Mouse (Mus musculus): ENCODE results near the gene Gm17334. TPM values are rescaled to one million over a fixed set of nuclear protein-coding genes. Genes with fewer than 3 reads are reported as not detected.
A peak's percentile ranks its signal among the peaks of the same experiment; 100 is the strongest.

Gene Gm17334
- total RNA-seq, 2 experiments from 2014 or later, result not detected

GRCm38 (mm10) chr11:53755011-53755595 is 17.9 kb downstream of the Gm17334 start:
- no peak for ATAC-seq (replicated peaks; ENCODE audit: low FRiP score, poor library complexity, severe bottlenecking)

GRCm38 (mm10) chr11:53749716-53750352 is 23.2 kb downstream of the Gm17334 start:
- no peak for ATAC-seq (replicated peaks; ENCODE audit: low FRiP score, poor library complexity, severe bottlenecking)

- no peak for ATAC-seq (replicated peaks; ENCODE audit: low FRiP score, poor library complexity, severe bottlenecking)
Observed at GRCm38 (mm10) chr11:53749306-53749705, 23.7 kb downstream of the Gm17334 start.

- ATAC-seq (replicated peaks; ENCODE audit: low FRiP score, poor library complexity, severe bottlenecking), result no peak
Observed at GRCm38 (mm10) chr11:53748614-53749013, 24.4 kb downstream of the Gm17334 start.

GRCm38 (mm10) chr11:53747985-53748384 is 25.0 kb downstream of the Gm17334 start:
- ATAC-seq (replicated peaks; ENCODE audit: low FRiP score, poor library complexity, severe bottlenecking), result no peak

GRCm38 (mm10) chr11:53745260-53745659 is 27.7 kb downstream of the Gm17334 start:
- no peak for ATAC-seq (replicated peaks; ENCODE audit: low FRiP score, poor library complexity, severe bottlenecking)

- no peak for ATAC-seq (replicated peaks; ENCODE audit: low FRiP score, poor library complexity, severe bottlenecking)
Observed at GRCm38 (mm10) chr11:53742353-53742752, 30.6 kb downstream of the Gm17334 start.

GRCm38 (mm10) chr11:53737573-53737946 is 35.4 kb downstream of the Gm17334 start:
- peak; percentile 68 for ATAC-seq (replicated peaks; ENCODE audit: low FRiP score, poor library complexity, severe bottlenecking)

- ATAC-seq (replicated peaks; ENCODE audit: low FRiP score, poor library complexity, severe bottlenecking), result peak; percentile 71
Observed at GRCm38 (mm10) chr11:53736771-53737572, 36.0 kb downstream of the Gm17334 start.

- peak; percentile 91 for ATAC-seq (replicated peaks; ENCODE audit: low FRiP score, poor library complexity, severe bottlenecking)
Observed at GRCm38 (mm10) chr11:53735682-53736245, 37.2 kb downstream of the Gm17334 start.

GRCm38 (mm10) chr11:53734970-53735681 is 37.9 kb downstream of the Gm17334 start:
- peak; percentile 17; the same call in 1 of the 2 replicates for ATAC-seq (replicated peaks; ENCODE audit: low FRiP score, poor library complexity, severe bottlenecking)

GRCm38 (mm10) chr11:53734431-53734830 is 38.6 kb downstream of the Gm17334 start:
- ATAC-seq (replicated peaks; ENCODE audit: low FRiP score, poor library complexity, severe bottlenecking), result no peak

GRCm38 (mm10) chr11:53733824-53734223 is 39.2 kb downstream of the Gm17334 start:
- ATAC-seq (replicated peaks; ENCODE audit: low FRiP score, poor library complexity, severe bottlenecking), result no peak

GRCm38 (mm10) chr11:53732244-53732643 is 40.7 kb downstream of the Gm17334 start:
- ATAC-seq (replicated peaks; ENCODE audit: low FRiP score, poor library complexity, severe bottlenecking), result no peak

- no peak for ATAC-seq (replicated peaks; ENCODE audit: low FRiP score, poor library complexity, severe bottlenecking)
Observed at GRCm38 (mm10) chr11:53731457-53731856, 41.5 kb downstream of the Gm17334 start.

Other genes with a start within 250 kb of the Gm17334 start
- gene Kif3a, start 205.8 kb downstream of the Gm17334 start, total RNA-seq (2015; ENCODE audit: low replicate concordance), result 1.3 and 4.4 TPM in 2 replicates
- 2.8 and 5.2 TPM in 2 replicates for gene Kif3a, start 205.8 kb downstream of the Gm17334 start, total RNA-seq (2017; ENCODE audit: low replicate concordance)
- not detected in 2 replicates for gene Il4, start 154.5 kb downstream of the Gm17334 start, total RNA-seq (2015; ENCODE audit: low replicate concordance)
- 1.1 TPM in 1 of 2 replicates, not detected in the other for gene Il4, start 154.5 kb downstream of the Gm17334 start, total RNA-seq (2017; ENCODE audit: low replicate concordance)
- gene Il13, start 138.5 kb downstream of the Gm17334 start, total RNA-seq (2015; ENCODE audit: low replicate concordance), result not detected in 2 replicates
- not detected in 2 replicates for gene Il13, start 138.5 kb downstream of the Gm17334 start, total RNA-seq (2017; ENCODE audit: low replicate concordance)
- 12.5 and 14.2 TPM in 2 replicates for gene Rad50, start 65.9 kb downstream of the Gm17334 start, total RNA-seq (2015; ENCODE audit: low replicate concordance)
- 12.3 and 22.3 TPM in 2 replicates for gene Rad50, start 65.9 kb downstream of the Gm17334 start, total RNA-seq (2017; ENCODE audit: low replicate concordance)
- gene Il5, start 52.4 kb downstream of the Gm17334 start, total RNA-seq (2015; ENCODE audit: low replicate concordance), result not detected in 2 replicates
- not detected in 2 replicates for gene Il5, start 52.4 kb downstream of the Gm17334 start, total RNA-seq (2017; ENCODE audit: low replicate concordance)
- 8.8 and 17.8 TPM in 2 replicates for gene Irf1, start 3.2 kb downstream of the Gm17334 start, total RNA-seq (2015; ENCODE audit: low replicate concordance)
- gene Irf1, start 3.2 kb downstream of the Gm17334 start, total RNA-seq (2017; ENCODE audit: low replicate concordance), result 15.9 and 22.7 TPM in 2 replicates
- gene Gm12216, start 86.1 kb upstream of the Gm17334 start, total RNA-seq (2015; ENCODE audit: low replicate concordance), result not detected in 2 replicates
- 0.17 TPM in 1 of 2 replicates, not detected in the other for gene Gm12216, start 86.1 kb upstream of the Gm17334 start, total RNA-seq (2017; ENCODE audit: low replicate concordance)
- gene Slc22a5, start 118.5 kb upstream of the Gm17334 start, total RNA-seq (2015; ENCODE audit: low replicate concordance), result 2.1 and 2.7 TPM in 2 replicates
- gene Slc22a5, start 118.5 kb upstream of the Gm17334 start, total RNA-seq (2017; ENCODE audit: low replicate concordance), result 2.0 and 2.4 TPM in 2 replicates
- 12.1 and 23.4 TPM in 2 replicates for gene Slc22a21, start 207.1 kb upstream of the Gm17334 start, total RNA-seq (2015; ENCODE audit: low replicate concordance)
- gene Slc22a21, start 207.1 kb upstream of the Gm17334 start, total RNA-seq (2017; ENCODE audit: low replicate concordance), result 8.9 and 16.9 TPM in 2 replicates